Mouse (Mus musculus) cerebellum, postnatal 25 days (tissue): ENCODE results near the gene Olfr974.
"Not testable (repeated sequence)": the region's sequence is repeated elsewhere in the genome, so short reads cannot be mapped to it uniquely, and the experiment has no call there.

Source experiments
- DNase-seq, 2 experiments: peaks; one replicate each; pipeline ENCODE4 v3.0.0; 2021; ENCODE audit warnings: mixed read lengths in 2 of 2

The Olfr974 gene

GRCm38 (mm10) chr9:39937201-39937600 lies at the start of gene Olfr974:
TSS of gene Olfr974 (plus strand) at chr9:39937501.
- no peak for DNase-seq

- DNase-seq, result no peak
Measured at GRCm38 (mm10) chr9:39905106-39905505, 32.2 kb upstream of the Olfr974 start.

GRCm38 (mm10) chr9:39907036-39907435 lies 30.3 kb upstream of the Olfr974 start, which contains the start of gene Olfr229:
TSS of gene Olfr229 (plus strand) at chr9:39907336.
- no peak for DNase-seq

GRCm38 (mm10) chr9:39909939-39910338 lies 27.4 kb upstream of the Olfr974 start:
- DNase-seq, result no peak

- not testable (repeated sequence) for DNase-seq
Measured at GRCm38 (mm10) chr9:39927975-39928836, 9.1 kb upstream of the Olfr974 start.

DNA sequence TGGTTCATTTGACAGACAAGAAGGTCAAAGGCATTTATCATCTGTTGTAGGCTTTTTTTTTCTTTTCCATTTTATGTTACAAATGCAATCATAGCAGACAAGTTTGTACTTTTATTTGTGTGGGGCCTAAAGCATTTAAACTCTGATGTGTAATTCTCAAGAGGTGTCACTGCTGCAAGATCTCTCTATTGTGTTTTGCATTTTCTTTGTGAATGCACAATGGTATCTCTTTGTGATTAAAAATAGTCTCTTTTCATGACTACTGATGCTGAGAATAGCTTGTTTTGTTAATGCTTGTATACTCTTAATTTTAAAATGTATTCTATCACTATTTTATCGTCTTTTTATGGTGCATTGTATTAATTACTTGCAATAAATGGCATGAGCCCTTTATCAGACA lies 8.5 kb upstream of the Olfr974 start:
- DNase-seq, result not testable (repeated sequence)

GRCm38 (mm10) chr9:39951946-39952345 lies 14.6 kb downstream of the Olfr974 start, which contains the start of gene Olfr975:
TSS of gene Olfr975 (minus strand) at chr9:39952046.
- no peak for DNase-seq

- DNase-seq, result not testable (repeated sequence)
Measured at GRCm38 (mm10) chr9:39961033-39961432, 23.7 kb downstream of the Olfr974 start, which contains the start of gene Olfr976. TSS of gene Olfr976 (minus strand) at chr9:39961133.

GRCm38 (mm10) chr9:39976581-39977145 lies 39.4 kb downstream of the Olfr974 start:
- not testable (repeated sequence) for DNase-seq

GRCm38 (mm10) chr9:39991813-39992212 lies 54.5 kb downstream of the Olfr974 start, which contains the start of gene Olfr978:
TSS of gene Olfr978 (plus strand) at chr9:39992113.
- DNase-seq, result no peak
